Mouse (Mus musculus) spleen, adult 2 months (tissue): ENCODE results near the gene Gm20388.

ENCODE experiments used
- CTCF ChIP-seq: fragments of 200-500 bp; IDR thresholded peaks from 2 replicates; pipeline ENCODE4 v1.5.1; 2011; ENCODE audit warnings: mild to moderate bottlenecking, inconsistent platforms; ENCODE audit not compliant: insufficient read depth, insufficient read length, insufficient replicate concordance; ENCODE audit errors: extremely low read depth
- POLR2A ChIP-seq: fragments of 200-500 bp; IDR thresholded peaks from 2 replicates; pipeline ENCODE4 v1.6.1; 2011; ENCODE audit warnings: low read depth, low read length, inconsistent platforms

- TF ChIP-seq POLR2A = no peak
- TF ChIP-seq CTCF = no peak
Measured at GRCm38 (mm10) chr8:124007829-124008228, 4097.2 kb downstream of the Gm20388 start.
